Mouse (Mus musculus) 416B (cell line): ENCODE data around the gene App.

Experiments
- DNase-seq: peaks from one replicate; pipeline ENCODE4 v3.0.0; 2011; ENCODE audit warnings: low read depth

Gene App

DNA sequence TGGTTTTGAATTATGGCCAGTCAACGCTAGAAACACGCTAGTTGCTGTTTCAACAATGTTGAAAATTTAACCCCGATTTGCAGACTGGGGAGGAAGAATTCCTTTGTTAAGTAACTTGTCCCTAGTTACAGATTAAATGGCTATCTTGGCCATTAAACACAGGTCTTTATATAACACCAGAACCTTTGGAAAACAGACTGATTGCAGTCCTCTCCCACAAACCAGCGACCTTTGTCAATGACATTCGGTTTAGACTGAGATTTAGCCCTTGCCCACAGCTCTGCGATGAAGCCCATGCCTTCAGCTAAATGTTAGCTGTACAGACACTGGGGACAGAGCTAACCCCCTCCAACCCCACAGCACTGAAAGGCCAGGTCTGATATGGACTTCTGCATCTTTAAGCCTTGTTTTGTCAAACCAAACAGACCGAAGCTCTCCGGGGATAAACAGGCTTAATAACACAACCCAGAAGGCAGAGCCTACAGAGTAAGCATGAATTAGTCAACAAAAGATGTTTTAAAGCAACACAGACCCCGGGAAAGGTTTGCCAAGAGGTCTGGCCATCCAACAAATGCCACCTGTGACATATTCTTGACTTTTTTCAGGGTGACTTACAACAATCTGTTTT is 152.8 kb downstream of the App start:
- no peak for DNase-seq

GRCm38 (mm10) chr16:85019273-85019672 is 154.3 kb downstream of the App start:
- DNase-seq, result no peak

- no peak for DNase-seq
These were observed 155.7 kb downstream of the App start for GRCm38 (mm10) chr16:85017845-85018244.

DNA sequence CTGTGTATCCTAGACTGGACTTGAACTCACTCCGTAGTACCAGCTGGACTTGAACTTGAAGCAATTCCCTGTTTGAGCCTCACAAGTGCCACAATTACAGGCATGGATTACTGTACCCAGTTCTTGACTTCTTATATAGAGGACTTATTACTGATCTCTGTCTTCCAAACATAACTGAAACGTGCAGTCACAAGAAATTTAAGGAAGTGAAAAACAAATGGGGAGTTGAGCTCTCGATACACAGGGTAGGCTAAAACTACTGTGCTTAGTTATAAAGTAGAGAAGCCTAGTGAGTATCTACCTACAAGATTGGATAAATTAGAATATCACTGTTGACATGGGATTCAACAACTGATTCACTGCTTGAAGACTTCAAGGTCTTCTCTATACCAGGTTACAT is 160.9 kb downstream of the App start:
- no peak for DNase-seq

DNA sequence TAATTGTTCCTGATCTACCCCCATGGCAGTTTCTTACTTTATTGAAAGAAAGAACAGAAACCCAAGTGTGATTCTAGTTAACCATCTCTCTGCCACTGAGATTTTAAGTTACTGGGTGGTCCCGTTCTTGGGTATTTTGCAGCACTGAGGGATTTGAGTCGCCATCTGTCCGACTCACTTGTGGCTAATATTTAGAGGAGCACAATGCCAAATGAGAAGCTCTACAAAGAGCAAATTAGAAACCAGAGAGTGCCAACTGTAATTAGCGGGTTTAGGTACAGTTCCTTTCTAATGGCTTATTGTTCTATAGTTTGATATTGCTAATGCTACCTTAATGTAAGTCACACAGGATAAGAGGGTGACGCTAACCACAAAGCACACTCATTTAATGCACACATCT is 161.4 kb downstream of the App start:
- DNase-seq, result no peak

GRCm38 (mm10) chr16:85010651-85011050 is 162.9 kb downstream of the App start:
- no peak for DNase-seq

GRCm38 (mm10) chr16:85008866-85009645 is 164.5 kb downstream of the App start:
- DNase-seq, result no peak

DNA sequence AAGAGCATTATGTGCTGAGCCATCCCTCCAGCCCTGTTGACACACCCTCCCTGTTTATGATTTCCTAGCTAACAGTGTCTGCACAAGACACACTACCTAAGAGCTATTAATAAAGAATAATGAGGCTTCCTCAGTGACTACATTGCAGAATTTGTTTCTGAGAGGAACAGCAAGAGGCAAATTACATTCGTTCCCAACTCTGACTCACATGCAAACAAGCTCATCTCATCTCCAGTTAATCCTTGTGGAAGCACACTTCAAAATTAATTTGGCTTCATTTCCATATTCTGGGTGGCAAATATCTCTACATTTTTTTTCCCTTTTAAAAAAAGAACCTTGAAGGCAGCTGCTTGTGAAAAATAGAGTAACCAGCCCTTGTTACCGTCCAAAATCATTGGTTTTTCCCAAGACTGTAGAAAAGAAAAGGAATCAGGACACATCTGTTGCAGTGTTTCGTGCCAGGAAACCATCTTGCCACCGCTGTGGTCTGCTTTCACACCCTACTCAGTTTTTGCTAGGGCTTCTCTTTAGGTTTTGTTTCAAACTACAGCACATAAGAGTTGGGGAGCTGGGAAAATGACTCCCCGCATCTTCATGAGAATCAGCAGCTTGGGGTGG is 171.5 kb downstream of the App start:
- no peak for DNase-seq

DNA sequence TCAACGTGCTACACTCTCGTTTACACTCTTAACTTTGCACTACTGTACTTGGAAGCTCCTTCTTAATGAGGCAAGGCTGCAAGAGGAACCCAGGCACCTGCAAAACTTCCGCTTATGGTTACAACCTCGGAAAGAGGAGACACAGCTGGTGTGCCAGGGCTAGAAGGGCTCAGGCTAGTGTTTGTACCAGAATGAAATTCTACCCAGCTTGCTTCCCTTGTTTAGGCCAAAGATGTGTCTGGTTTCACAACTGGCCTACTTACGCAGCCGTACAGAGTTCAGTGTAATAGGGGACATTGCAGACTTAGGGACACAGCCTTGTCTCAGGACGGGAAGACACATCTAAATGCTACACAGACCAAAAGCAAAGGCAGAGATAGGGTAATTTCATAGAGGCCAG is 173.3 kb downstream of the App start:
- DNase-seq, result no peak

DNA sequence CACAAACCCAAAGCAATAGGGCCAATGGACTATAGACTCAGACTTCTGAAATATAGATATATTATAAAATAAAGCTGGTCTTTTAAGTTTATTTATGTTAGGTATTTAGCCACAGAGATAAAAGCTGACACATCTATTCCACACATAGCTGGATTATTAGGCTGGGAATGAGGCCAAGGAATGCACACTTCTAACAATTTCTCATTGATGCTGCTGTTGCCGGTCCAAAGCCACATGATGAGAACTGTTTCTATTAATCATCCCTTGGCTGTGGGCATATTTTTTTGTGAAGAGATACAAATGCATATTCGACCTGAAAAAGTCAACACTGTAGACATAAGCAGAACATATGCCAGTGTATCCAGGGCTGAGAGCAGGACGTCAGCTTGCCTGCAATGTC is 176.0 kb downstream of the App start:
- no peak for DNase-seq

DNA sequence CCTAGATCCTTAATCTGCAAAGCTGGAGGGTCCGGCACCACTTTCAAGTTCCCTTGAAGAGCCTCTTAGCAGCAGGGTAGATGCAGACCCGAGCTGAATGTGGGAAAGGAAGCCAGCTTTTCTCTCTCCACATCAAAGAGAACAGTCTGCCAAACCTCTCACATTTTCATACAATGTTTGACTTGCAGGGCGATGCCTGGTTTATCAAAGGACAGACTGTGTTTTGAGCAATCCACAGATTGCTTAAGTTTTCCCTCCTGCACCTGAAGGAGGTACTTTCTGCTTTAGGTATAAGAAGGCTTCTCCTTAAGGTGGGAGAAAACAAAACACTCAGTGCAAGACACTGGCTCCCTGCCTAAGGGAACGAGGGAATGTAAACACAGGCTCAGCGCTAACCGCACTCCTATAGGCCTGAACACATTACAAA is 178.1 kb downstream of the App start:
- no peak for DNase-seq

GRCm38 (mm10) chr16:84992888-84993287 is 180.7 kb downstream of the App start:
- no peak for DNase-seq

- no peak for DNase-seq
These were observed 182.6 kb downstream of the App start for GRCm38 (mm10) chr16:84991011-84991410.

GRCm38 (mm10) chr16:84989938-84990337 is 183.6 kb downstream of the App start:
- no peak for DNase-seq

DNA sequence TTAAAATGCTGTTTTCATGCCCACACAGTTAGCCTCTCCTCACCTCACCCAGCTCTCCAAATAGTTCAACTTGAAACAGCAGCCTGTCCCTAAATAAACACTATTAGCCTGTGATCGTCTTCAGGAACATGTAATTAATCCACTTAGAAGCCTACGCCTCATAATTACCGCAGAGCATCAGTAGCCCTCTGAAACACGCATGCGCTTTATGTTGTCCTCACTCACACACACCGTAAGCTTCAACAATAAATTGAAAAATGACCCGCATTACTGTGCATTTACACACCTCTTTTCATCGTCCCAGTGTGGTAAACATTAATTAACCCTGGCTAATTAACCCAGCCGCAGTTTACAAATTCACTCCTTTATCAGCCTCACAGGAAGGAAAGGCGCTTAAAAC is 184.1 kb downstream of the App start:
- DNase-seq, result no peak

- no peak for DNase-seq
These were observed 185.8 kb downstream of the App start for GRCm38 (mm10) chr16:84987724-84988287.

GRCm38 (mm10) chr16:84986016-84986631 is 187.4 kb downstream of the App start:
- no peak for DNase-seq

- no peak for DNase-seq
These were observed 188.2 kb downstream of the App start for GRCm38 (mm10) chr16:84985340-84985739.

DNA sequence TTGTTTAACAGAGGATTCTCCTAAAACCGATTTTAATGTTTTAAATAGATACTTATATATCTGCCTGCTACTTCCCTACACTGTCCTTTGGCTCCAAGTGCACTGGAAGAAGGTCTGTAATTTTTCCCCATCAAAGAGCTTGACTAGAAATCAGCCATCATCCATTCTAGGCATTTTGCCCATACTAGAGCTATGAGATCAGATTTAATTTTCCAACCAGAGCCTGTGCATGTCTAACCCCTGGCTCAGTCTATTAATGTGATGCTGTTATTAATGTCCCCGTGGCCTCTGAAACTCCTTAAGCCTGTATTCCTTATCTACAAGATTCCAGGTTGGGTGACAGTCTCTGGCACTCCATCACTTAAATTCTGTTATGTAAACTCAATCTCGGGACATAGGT is 190.1 kb downstream of the App start:
- DNase-seq, result no peak

- no peak for DNase-seq
These were observed 191.0 kb downstream of the App start for GRCm38 (mm10) chr16:84982589-84982988.

GRCm38 (mm10) chr16:84978589-84978988 is 195.0 kb downstream of the App start:
- DNase-seq, result no peak

DNA sequence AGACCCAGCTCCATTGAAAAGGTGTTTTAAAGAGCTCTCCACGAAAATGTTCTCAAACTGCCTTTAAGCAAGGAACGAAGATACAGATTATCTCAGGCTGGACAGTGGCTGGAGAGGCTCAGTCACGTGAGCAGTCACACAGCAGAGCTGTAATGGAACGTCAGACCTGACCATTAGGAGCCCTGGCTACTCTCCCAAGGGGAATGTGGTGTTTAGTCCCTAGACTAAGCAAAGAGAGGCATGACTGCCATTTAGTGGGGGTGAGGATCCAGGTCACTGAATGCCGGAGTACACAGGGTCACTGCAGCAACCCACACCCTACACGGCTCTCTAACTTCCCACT is 199.4 kb downstream of the App start:
- DNase-seq, result no peak
